Mouse (Mus musculus) G1E-ER4 (cell line): ENCODE data around the gene Sdk1. TPM values are rescaled to one million over a fixed set of nuclear protein-coding genes. Genes with fewer than 3 reads are reported as not detected.

ENCODE experiments used
- GATA1 ChIP-seq: IDR thresholded peaks from one replicate; pipeline ENCODE4 v1.8.0; 2012; ENCODE audit warnings: low read length, inconsistent platforms
- polyA plus RNA-seq: library from polyadenylated mRNA; stranded (reverse); fragments of >175 nt; gene quantifications from 2 replicates; pipeline ENCODE4 v1.2.3, GENCODE M21; 2012

Gene Sdk1
- polyA plus RNA-seq, 1 experiment, result not detected

GRCm38 (mm10) chr5:141836892-141837455, 595.7 kb downstream of the Sdk1 start:
- no peak for TF ChIP-seq GATA1

GRCm38 (mm10) chr5:141844701-141845100, 603.4 kb downstream of the Sdk1 start:
- no peak for TF ChIP-seq GATA1

- no peak for TF ChIP-seq GATA1
Observed at GRCm38 (mm10) chr5:141847686-141848085, 606.4 kb downstream of the Sdk1 start.

GRCm38 (mm10) chr5:141852175-141852574, 610.9 kb downstream of the Sdk1 start:
- no peak for TF ChIP-seq GATA1

GRCm38 (mm10) chr5:141856447-141856846, 615.2 kb downstream of the Sdk1 start:
- no peak for TF ChIP-seq GATA1

- TF ChIP-seq GATA1, result no peak
Observed at GRCm38 (mm10) chr5:141857781-141858180, 616.5 kb downstream of the Sdk1 start.

GRCm38 (mm10) chr5:141858406-141859160, 617.3 kb downstream of the Sdk1 start:
- TF ChIP-seq GATA1, result no peak

GRCm38 (mm10) chr5:141866042-141866441, 624.8 kb downstream of the Sdk1 start:
- no peak for TF ChIP-seq GATA1

- no peak for TF ChIP-seq GATA1
Observed at GRCm38 (mm10) chr5:141873751-141874150, 632.5 kb downstream of the Sdk1 start.

GRCm38 (mm10) chr5:141880661-141881060, 639.4 kb downstream of the Sdk1 start:
- TF ChIP-seq GATA1, result no peak

- TF ChIP-seq GATA1, result no peak
Observed at GRCm38 (mm10) chr5:141884111-141884647, 642.9 kb downstream of the Sdk1 start.

- no peak for TF ChIP-seq GATA1
Observed at GRCm38 (mm10) chr5:141886006-141886405, 644.7 kb downstream of the Sdk1 start.

GRCm38 (mm10) chr5:141889766-141890165, 648.5 kb downstream of the Sdk1 start:
- TF ChIP-seq GATA1, result no peak

- no peak for TF ChIP-seq GATA1
Observed at GRCm38 (mm10) chr5:141896402-141896801, 655.1 kb downstream of the Sdk1 start.

- no peak for TF ChIP-seq GATA1
Observed at GRCm38 (mm10) chr5:141897481-141897880, 656.2 kb downstream of the Sdk1 start.

- no peak for TF ChIP-seq GATA1
Observed at GRCm38 (mm10) chr5:141899751-141900150, 658.5 kb downstream of the Sdk1 start.
